Mouse (Mus musculus) megakaryocyte-erythroid progenitor cell, adult 5-6 weeks (primary cell): ENCODE data around the gene Scrg1. TPM values are rescaled to one million over a fixed set of nuclear protein-coding genes. Genes with fewer than 3 reads are reported as not detected.
"Not testable (repeated sequence)": the region's sequence is repeated elsewhere in the genome, so short reads cannot be mapped to it uniquely, and the experiment has no call there.

Experiments used
- ATAC-seq: replicated peaks from 2 replicates; pipeline ENCODE4 v1.8.0; 2016; ENCODE audit warnings: mild to moderate bottlenecking, inconsistent platforms; ENCODE audit not compliant: severe bottlenecking, poor library complexity, low FRiP score, low TSS enrichment
- total RNA-seq, 2 experiments: library from RNA; stranded (forward) in 1 of 2; stranded (reverse) in 1 of 2; fragments of 200-1000, 215-1000 nt in 1 of 2; fragments of >200 nt in 1 of 2; fragmentation: Nextera tagmentation in 1 of 2; gene quantifications; 2 replicates each; pipeline ENCODE4 v1.2.3; 2014 to 2017

Gene Scrg1
- total RNA-seq, 2 experiments from 2014 or later = not detected

DNA sequence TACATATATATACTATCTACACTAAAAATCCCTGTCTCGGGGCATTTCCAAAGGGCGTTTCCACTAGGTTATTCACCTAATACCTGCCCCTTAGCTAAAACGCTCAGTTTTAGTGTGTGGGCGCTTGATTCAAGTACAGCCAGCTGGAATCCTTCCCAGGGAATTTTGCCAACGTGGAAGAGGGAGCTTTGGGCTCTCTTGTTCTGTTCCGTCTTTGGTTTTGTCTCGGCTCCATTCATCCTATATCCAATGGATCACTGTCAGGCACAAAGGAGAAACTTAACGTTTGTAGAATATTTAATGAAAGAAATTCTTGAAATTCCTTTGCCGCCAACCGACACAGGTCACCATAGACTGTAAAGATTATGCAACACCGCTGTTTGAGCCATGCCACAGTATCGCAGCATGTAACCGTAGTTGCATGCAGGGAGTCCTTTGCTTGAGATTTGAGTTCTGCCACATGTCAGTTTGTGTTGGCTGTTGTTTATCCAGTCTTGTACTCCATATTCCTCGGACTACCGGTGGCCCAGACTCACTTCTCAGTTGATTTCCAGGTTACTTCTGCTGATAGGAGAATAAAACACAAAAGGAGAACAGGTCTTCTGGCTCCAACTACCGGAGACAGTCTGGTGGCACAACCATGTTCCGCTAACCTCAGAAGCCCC lies 43.3 kb downstream of the Scrg1 start:
- ATAC-seq = no peak

DNA sequence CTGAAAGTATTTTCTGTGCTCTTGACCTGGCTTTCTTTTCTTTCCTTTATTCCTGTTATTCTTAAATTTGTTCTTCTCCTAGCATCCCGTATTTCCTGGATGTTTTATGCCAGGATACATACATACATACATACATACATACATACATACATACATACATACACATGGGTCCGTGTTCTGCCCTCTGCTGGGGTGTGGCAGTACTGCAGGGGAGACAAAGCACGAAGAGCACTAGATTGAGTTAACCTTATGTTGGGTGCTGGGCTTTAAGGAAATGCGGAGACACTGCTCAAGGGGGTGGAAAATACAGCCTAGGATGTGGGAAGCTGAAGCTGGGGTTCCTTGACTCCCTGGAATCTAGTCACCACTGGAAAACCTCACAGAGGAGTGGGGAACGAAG lies 47.9 kb downstream of the Scrg1 start:
- ATAC-seq = peak; percentile 86

DNA sequence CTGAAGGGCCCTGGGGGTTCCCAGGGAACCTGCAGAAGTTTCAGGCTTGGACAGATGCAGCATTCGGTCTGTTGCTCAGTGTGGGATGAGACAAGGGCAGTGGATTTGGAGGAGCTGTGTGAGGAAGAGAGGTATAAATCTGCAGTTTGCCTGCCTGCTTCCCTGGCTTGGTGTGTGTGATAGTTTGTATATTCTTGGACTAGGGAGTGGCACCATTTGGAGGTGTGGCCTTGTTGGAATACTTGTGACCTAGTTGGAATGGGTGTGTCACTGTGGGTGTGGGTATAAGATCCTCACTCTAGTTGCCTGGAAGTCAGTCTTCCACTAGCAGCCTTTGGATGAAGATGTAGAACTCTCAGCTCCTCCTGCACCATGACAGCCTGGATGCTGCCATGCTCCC lies 49.8 kb downstream of the Scrg1 start:
- ATAC-seq = 0 out of 2 replicates have a peak, but pooled peaks have one; percentile 35

DNA sequence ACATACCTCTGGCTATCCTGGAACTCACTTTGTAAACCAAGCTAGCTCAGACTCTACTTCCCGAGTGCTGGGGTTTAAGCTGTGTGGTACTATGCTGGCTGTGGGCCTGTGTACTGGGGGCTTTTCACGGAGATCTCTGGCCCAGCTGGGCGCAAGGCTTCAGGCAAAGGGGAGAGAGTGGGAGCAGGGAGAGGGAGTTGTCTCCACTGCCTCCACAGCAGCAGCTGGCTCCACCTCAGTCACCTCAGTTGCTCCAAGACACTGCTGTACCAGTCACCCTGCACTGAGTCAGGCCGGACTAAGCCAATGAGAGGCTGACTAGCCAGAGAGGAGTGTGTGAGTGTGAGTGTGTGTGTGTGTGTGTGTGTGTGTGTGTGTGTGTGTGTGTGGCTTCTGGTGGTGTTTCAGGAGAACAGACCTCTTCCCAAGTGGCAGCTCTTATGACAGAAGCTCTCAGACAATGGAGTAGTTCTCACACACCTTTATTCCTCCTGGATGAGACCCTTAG lies 51.9 kb downstream of the Scrg1 start:
- ATAC-seq = no peak

DNA sequence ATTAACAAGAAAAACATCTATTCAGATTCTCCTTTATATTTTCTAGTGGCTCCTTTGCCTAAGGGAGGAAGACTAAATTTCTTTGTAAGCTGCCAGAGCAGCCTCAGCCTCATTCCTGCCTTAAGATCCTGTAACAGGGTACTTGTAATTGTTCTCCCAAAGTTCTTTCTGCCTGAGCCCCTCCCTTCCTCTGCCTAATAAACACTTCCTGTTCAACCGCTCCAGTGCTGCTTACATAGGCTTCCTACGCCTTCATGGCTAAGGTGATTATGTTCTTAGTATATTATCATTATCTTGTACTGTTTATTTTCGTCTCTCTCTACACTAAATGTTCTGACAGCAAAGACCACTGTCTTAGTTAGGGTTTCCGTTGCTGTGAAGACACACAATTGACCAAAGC lies 52.9 kb downstream of the Scrg1 start:
- no peak for ATAC-seq

DNA sequence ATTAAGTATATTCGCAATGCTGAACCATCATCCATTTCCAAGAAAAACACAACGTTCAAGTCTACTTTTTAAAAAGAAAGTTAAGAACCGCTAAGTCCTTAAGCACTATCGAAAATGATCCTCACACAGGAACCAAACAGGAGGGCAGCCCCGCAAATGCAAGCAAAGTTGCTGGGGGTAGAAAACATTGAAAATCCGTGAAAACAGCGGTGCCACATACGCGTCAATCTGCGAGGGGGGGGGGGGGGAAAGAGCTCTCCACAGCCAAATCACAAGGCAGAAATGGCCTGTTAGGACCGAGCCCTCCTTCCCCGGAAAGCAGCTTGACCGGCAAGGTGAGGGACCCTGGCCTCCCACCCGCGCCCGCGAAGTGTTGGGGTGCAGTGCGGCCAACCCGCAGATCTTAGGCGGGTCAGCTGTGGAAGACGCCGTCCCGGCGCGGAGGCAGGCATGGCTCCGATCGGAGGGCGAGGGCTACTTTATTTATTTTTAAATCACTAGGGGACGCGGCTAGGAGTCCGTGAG lies 55.1 kb downstream of the Scrg1 start:
- peak; percentile 25 for ATAC-seq

DNA sequence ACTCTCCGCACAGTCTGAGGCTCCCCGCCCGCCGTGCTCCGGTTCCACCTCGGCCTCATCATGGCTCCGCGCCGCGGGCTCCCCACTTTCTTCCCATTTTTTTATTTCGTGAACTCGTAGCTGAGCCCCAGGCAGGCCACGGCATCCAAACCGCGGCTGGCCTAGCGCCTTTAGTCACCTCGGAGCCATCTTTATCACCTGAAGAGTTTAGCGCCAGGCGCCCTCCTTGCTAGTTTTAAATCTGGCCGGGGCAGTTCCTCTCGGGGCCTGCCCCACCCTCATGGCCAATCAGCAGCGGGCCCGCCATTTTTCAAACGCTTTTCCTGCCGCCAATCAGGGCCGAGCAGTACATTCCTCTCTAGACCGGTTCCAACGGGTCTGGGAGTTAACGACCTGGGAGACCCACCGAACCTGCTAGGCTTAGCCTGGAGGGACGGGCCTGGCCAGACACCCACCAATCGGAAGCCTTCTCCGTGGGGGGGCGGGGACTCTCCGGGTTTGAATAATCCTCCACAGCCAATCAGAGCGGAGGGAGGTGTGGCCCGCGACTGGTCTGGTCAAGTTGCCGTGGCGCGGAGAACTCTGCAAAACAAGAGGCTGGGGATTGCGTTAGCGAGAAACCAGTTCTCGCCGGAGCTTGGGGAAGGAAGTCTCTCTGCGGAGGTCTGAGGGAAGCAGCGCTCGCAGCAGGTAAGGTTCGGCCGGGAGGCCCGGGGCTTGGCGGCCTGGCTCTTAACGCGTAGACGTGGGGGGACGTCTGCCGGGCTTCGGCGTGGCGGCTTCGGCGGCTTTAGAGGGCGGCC lies 55.8 kb downstream of the Scrg1 start, which contains the start of gene Hmgb2:
Gene Hmgb2, plus strand, starts transcription at position 592 of the 803 bp plus-strand sequence.
- peak; percentile 98 for ATAC-seq

DNA sequence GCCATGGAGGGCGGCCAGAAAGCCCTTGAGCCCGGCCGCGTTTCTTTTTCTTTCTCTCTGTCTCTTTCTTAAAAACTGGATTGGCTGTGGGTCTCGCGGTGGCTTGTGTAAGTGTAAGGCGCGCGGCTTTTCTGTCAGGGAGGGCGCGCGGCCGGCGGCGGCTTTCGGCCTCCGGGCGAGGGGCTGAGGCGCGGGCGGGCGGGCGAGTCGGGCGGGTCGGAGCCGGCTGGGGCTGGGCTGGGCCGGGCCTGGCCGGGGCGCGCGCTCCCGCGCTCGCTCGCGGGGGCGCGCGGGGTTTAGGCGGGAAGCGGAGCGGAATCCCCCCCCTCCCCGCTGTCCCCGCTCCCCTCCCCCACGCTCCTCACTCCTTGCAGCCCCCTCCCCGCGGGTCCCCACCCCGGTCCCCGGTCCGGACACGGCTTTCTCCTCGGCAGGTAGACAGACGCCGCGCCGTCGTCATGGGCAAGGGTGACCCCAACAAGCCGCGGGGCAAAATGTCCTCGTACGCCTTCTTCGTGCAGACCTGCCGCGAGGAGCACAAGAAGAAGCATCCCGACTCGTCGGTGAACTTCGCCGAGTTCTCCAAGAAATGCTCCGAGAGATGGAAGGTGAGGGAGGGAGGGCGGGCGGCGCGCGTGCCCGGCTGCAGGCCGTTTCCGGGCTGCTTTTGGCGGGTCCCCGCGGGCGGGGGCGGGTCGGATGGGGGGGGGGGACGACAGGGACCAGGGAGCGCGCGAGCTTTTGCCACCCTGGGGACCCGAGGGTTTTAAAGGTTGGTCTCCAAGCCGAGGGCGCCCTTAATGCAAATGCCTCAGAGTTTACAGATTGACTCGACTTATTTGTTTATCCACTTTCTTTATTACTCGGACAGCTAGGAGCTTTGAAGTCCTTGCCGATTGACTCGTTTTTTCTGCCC lies 56.7 kb downstream of the Scrg1 start:
- no peak for ATAC-seq

DNA sequence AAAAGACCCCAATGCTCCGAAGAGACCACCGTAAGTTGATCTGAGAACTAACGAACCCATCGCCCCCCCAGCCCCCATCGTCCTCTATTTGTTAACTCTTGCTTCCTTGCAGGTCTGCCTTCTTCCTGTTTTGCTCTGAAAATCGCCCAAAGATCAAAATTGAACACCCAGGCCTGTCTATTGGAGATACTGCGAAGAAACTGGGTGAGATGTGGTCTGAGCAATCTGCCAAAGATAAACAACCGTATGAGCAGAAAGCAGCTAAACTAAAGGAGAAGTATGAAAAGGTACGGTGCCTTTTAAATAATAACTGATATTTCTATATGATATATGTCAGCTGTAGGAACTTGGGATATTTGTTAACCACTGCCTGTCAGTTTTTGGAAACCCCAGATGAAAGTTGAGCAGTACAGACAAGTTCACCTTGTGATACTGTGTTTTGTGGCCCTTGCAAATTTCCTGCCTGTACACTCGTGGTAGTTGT lies 57.5 kb downstream of the Scrg1 start:
- not testable (repeated sequence) for ATAC-seq

DNA sequence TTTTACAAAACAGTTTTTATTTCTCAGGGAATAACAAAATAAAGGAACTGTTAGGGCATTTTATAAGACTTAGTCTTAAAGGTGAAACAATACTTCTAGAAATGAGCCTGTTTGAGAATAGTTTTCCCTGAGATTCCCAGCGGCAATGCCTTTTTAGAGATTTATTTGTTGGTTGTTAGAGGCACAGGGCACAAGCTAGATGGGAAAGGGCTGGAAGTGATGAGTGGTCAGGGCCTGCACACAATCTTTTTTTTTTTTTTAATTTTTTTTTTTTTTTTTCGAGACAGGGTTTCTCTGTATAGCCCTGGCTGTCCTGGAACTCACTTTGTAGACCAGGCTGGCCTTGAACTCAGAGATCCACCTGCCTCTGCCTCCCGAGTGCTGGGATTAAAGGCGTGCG lies 61.0 kb downstream of the Scrg1 start:
- not testable (repeated sequence) for ATAC-seq

DNA sequence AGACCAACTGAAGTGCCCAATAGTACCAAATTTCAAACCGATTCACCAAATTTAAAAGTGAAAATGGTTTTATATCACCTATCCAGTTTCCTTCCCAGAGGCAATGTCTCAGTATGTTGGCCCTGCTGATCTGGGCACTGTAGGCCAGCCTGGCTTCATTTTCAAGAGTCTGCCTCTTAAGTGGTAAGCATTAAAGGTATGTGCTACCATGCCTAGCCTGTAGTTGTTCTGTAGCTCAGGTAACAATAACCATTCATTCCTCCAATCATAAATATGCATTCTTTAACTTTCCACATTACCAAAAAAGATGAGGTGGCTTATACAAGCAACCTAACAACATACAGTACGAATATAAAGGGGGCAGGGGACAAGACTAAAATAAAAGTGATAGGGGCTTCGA lies 62.0 kb downstream of the Scrg1 start:
- ATAC-seq = peak; percentile 25; the same call in 1 of the 2 replicates

DNA sequence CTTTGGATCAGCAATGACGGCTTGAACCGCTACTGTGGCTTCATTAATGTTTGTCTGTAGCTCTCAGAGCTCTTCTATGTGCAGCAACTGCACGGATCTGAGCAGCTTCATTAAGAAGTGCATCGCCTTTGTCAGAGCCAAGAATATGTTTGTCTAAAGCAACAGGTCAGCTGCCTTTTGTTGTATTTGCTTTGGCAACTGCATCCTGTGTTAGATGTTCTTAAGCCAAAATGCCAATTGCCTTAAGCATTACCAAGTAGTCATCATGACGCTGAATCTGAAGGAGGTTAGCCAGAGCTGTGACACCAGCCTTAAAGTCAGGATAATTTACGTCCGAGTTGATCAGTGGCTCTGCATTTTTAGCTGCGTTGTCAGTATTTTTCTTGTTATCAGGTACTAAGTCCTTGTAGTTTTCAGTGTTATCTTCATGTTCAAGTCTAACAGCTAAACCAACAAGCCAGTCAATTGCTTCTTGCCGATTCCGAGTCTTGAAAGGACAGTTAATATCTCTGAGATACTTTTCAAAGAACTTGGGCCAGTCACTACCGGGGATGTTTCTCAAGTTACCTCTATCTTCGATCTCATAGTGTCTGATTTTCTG lies 64.6 kb downstream of the Scrg1 start:
- ATAC-seq = peak; percentile 77

Other genes starting within 250 kb of the Scrg1 start
- gene Hand2, start 134.9 kb upstream of the Scrg1 start, total RNA-seq (2014; fragmentation: Nextera tagmentation) = not detected in 2 replicates
- gene Hand2, start 134.9 kb upstream of the Scrg1 start, total RNA-seq (2017) = not detected in 2 replicates
- gene Sap30, start 31.9 kb downstream of the Scrg1 start, total RNA-seq (2014; fragmentation: Nextera tagmentation) = 18.0 and 22.8 TPM in 2 replicates
- gene Sap30, start 31.9 kb downstream of the Scrg1 start, total RNA-seq (2017) = 83.8 and 89.2 TPM in 2 replicates
- gene Hmgb2, start 56.0 kb downstream of the Scrg1 start, total RNA-seq (2014; fragmentation: Nextera tagmentation) = 452 and 588 TPM in 2 replicates
- gene Hmgb2, start 56.0 kb downstream of the Scrg1 start, total RNA-seq (2017) = 396 and 475 TPM in 2 replicates
- 9.5 and 15.4 TPM in 2 replicates for gene Galnt7, start 197.1 kb downstream of the Scrg1 start, total RNA-seq (2014; fragmentation: Nextera tagmentation)
- gene Galnt7, start 197.1 kb downstream of the Scrg1 start, total RNA-seq (2017) = 17.9 and 22.0 TPM in 2 replicates